Mouse (Mus musculus) left cerebral cortex, adult 18-20 months (tissue): ENCODE results near the gene Ppp4r1. TPM values are rescaled to one million over a fixed set of nuclear protein-coding genes. Genes with fewer than 3 reads are reported as not detected.

Experiments
- DNase-seq, 2 experiments: peaks; one replicate each; pipeline ENCODE4 v3.0.0; 2021 to 2022; ENCODE audit warnings: low spot score in 2 of 2, mixed read lengths in 1 of 2
- total RNA-seq, 2 experiments: library from RNA; stranded (reverse); gene quantifications; 2 replicates each; pipeline ENCODE4 v1.2.3; 2021

Gene Ppp4r1
- total RNA-seq, 2 experiments from 2014 or later = 36.3 to 45.4 TPM

- DNase-seq = no peak
Observed at GRCm38 (mm10) chr17:65800451-65800850, 18.1 kb downstream of the Ppp4r1 start.

- DNase-seq = no peak
Observed at GRCm38 (mm10) chr17:65802026-65802425, 19.7 kb downstream of the Ppp4r1 start.

GRCm38 (mm10) chr17:65805966-65806365 is 23.6 kb downstream of the Ppp4r1 start:
- DNase-seq = no peak

DNA sequence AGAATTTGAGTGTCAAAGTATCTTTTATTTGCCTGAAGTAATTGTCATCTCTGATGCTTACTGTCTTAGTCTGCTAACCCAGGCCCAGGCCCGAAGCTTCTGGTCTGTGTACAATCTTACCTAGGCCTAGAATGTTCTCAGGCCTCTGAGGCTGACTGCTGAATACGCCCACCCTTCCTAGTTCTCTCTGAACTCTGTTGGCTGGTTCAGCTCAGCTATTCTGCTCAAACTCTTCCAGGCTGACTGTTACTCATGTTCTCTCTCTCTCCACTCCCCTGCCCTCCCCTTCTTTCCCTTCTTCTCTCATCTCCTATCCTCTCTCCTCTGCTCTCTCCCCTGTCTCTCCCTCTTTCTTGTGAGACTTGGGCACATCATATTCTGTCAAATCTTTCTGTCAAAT is 24.0 kb downstream of the Ppp4r1 start:
- no peak for DNase-seq

GRCm38 (mm10) chr17:65811032-65811431 is 28.7 kb downstream of the Ppp4r1 start:
- no peak for DNase-seq

- DNase-seq = no peak
Observed at GRCm38 (mm10) chr17:65813763-65814162, 31.4 kb downstream of the Ppp4r1 start.

- no peak for DNase-seq
Observed at GRCm38 (mm10) chr17:65820197-65820596, 37.8 kb downstream of the Ppp4r1 start.

DNA sequence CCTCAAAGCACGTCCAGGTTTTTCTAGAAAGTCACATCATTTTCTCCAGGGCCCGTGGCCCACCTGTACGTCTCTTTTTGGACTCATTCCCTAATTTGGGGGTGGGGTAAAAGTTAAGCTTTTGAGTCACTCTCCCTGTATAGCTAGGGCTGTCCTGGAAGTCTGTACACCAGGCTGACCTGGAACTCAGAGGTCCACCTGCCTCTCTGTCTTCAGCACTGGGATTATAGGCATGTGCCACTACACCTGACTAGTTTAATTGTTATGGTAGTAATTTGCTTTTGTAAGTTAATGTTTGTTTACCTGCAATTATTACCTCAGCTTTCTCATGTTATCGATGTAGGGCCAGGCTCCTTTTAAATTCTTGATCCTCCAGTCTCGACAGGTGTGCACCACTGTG is 40.0 kb downstream of the Ppp4r1 start:
- no peak for DNase-seq

DNA sequence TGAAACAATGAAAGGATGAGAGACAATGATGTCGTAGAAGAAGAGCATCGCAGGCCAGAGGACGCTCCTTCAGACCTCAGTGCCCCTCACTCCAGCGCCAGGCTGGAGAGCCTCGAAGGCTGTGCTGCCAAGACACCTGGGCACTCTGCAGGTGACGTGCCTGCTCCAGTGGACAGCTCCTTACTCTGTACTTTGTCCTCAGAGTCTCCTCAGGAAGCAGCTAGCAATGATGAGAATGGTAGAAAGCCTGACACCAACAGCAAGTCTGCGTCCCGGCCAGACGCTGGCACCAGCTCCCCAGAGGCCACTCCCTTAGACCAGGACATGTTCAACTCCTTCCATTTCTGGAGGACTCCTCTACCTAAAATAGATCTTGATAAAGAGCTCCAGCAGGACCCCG is 41.9 kb downstream of the Ppp4r1 start:
- no peak for DNase-seq

DNA sequence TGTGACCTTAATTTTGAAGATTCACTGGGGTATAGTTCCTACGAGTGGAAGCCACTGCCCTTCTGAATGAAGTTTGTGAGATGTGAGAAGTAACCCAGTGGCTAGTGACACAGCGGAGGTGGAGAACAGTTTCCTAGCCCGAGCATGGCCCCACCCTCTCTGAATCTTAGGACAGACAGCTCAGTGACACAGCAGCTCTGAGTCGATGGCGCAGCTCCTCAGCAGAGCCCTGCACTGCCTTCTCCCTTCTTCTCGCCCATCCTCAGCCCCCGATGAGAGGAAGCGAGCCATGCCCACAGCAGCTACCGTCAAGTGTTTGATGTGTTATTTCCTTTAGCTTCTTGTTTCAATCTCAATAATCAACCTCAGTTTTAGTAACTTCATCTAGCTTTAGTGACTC is 43.9 kb downstream of the Ppp4r1 start:
- DNase-seq = no peak

DNA sequence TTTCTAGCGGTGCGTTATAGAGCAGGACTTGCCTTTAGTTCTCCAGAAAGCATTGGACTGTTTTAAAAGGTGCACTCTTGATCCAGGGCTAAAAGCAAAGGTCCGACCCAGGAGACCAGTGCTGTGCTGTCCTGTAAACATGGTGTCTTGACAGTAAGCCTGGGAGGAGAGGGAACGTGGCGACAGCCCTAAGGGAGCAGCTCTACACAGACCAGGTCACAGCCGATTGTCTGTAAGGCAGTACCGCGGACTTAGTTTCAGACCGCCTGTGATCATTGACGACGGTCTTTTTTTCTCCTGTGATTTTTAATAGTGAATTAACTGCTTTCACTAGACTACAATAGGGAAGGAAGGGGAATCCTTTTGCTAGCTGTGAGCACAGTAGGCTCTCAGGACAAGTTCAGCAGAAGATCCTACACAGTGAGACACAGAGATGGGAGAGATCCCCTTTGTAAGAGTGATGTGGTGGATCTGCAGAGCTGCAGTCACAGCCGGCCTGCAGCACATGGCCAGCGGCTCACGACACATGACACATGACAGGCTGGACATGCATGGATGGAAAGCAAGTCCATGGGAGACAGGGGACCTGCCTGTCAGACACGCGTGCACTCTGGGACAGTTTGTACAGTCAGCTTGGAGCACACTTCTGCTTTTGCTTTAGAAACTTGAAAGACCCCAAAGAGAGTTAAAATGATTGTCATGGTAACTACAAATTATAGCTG is 44.9 kb downstream of the Ppp4r1 start:
- DNase-seq = no peak

- DNase-seq = no peak
Observed at GRCm38 (mm10) chr17:65827904-65828303, 45.5 kb downstream of the Ppp4r1 start.

- DNase-seq = no peak
Observed at GRCm38 (mm10) chr17:65828951-65829350, 46.6 kb downstream of the Ppp4r1 start.

- DNase-seq = no peak
Observed at GRCm38 (mm10) chr17:65830216-65830863, 48.0 kb downstream of the Ppp4r1 start.

DNA sequence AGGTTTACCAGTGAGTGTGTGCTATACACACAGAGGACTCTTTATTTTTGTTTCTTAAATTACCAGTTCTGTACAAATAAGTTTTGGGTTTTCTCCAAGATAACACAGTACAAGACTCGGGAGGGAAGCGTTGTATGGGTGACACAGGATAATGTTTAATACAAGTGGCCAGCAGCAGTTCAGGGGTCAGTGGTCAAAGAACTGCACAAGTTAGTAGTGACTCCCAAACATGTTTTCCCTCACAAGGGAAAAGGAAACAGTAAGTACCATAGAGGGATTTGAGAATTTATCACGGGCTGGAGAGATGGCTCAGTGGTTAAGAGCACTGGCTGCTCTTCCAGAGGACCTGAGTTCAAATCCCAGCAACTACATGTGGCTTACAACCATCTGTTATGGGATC is 51.5 kb downstream of the Ppp4r1 start:
- DNase-seq = no peak

DNA sequence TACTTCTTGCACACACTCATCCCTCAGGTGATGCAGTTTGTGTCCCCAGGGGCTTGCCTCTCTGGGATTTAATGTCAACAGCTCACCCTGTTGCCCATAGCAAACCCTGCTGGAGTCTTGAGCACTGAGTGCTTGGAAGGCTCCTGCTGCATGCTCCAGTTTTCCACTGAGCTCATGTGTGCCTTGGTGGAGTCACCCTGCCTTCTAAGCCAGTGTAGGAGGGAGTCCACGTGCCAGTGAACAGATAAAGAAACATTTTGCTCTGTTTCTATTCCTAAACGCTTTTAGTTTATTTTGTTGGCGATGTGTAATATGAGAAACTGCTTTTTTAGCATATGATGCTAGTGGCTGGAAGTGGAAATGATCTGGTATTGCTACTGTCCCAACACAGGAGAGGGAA is 54.4 kb downstream of the Ppp4r1 start:
- DNase-seq = peak; percentile 39 to 40

DNA sequence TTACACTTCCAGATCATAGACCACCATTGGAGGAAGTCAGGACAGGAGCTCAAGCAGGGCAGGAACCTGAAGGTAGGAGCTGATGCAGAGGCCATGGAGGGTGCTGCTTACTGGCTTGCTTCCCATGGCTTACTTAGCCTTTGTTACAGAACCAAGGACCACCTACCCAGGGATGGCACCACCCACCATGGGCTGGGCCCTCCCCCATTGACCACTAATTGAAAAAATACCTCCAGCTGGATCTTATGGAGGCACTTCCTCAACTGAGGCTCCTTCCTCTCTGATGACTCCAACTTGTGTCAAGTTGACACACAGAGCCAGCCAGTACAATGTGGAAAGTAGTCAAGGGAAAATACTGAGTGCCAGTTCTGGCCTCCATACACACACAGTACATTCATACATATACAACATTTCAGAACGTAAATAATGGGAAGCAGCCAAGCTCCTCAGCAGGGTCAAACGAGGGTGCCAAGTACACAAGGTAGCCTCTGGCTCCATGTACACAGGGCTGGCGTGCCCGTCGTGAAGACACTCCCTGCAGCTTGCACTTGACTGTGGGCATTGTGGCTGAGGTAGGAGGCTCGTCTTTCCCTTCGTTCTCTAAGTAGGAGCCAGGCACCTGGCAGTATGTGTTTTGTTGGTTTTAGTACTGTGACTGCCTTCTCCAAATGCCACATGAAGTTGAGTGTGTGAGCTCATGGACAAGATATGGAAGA is 57.3 kb downstream of the Ppp4r1 start:
- no peak for DNase-seq

DNA sequence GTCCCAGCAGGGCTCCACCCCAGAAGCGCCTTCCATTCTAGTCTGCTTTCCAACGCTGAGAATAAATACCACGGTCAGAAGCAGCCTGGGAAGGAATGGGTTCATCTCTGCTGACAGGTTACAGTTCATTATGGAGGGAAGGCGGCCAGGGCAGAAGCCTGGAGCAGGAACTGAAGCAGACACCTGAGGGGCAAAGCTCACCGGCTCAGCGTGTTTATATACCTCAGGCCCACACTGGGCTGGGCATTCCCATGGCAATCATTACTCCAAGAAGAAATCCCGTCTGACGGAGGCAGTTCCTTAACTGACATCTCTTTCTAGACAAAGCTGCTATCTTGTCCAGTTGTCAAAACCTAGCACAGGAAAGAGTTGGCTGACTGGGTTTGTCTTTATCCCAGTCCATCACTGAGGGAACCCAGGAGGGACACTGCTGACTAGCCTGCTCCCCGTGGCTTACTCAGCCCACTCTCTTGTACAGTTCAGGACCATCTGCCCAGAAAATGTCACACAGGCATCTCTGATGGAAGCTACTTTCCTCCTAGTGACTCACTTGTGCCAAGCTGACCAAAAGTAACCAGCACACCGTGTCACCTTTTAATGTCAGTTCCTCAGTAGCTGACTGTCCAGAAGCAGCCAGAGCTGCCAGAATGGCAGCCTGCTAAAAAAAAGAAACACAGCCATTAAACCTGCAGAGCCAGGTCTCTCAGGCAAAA is 60.5 kb downstream of the Ppp4r1 start:
- no peak for DNase-seq

DNA sequence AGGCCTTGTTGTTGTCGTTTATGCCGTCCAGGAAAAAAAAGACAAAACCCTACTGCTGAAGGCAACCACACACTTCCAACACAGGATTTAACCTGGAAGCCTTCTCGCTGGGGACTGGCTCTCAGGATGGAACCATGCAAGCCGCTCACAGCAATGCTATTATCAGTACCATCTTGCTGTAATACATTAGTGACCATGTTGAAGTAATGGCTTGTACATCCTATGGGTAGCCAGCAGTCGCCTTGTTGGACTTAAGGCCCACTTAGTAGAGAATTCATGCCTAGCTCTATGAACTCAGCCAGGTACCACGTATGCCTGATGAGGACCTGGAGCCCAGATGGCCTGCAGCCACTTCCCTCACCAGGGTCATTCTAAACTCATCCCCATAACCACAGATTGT is 63.0 kb downstream of the Ppp4r1 start:
- no peak for DNase-seq

DNA sequence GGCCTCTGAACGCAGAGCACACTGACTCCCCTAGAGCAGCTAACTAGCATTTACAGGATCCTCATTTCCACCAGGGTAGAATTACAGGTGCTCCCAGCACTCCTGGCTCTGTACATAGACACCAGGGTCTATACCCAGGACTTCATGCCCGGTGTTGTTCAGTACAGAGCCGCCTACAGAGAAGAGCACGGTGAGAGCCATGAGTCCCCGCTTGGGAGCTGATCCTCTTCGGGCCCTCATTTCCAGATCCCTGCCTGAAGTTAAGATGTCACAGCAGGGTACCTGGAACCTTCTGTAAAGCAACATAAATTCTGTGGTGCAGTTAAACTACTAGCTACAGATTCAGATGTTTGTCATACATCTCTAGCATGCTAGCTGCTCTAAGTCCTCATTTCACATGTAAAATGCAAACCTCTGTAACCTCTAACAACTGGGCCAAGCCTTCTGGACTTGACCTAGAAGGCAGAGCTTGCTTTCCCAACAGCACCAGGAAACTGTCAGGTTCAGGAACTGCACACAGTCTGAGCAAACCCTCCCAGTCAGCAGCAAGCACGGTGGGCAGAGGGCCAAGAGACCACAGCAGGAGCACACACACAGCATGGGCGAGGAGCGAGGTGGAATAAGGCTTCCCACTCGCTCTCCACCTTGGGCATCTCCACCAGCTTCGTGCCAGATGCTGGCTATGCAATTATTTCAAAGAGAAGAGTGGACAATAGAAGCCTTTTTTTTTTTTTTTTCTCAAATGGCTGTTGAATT is 65.5 kb downstream of the Ppp4r1 start:
- DNase-seq = peak in 1 of 2 experiments; percentile 40

DNA sequence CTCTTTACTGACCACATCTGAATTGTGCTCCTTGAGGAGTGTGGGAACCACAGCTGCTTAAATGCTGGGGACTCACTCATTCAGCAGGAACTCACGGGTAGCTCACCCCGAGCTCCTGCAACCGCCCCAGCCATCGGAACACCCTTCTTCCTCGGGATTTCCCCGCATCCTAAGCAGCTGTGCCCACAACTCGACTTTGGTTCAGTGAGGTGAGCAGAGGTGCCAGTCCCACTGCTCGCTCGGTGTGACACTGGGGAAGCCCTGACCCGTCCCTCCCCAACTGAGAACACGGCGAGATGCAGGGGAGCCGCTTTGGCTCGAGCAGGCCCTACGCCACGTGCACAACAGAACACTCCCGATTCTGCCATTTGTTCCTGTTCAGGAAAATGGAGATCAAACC is 68.1 kb downstream of the Ppp4r1 start:
- no peak for DNase-seq
